In genomic region chr11:117986126-117987031, GRCm38 (mm10) we compare ENCODE assay signal across 8 mouse cellular contexts. TPM values are rescaled to one million over a fixed set of nuclear protein-coding genes. Genes with fewer than 3 reads are reported as not detected.
A peak's percentile ranks its signal among the peaks of the same experiment; 100 is the strongest.
DNase-seq lines count a peak whose midpoint lies in the region; ATAC-seq lines count a peak whose summit lies in the region.

Gene Pgs1 (plus strand): TSS chr11:117986292.

- H3K4me3 ChIP-seq in hindbrain, embryonic 14.5 days (replicated peaks; ENCODE audit: low read length) = peak within 1 kb of the TSS; percentile 97

- no peaks in the 10 kb centered on the region for H3K9me3 ChIP-seq in hindbrain, embryonic 14.5 days (ENCODE audit: control insufficient read depth, low read length)

- H3K27ac ChIP-seq in hindbrain, embryonic 14.5 days = peak within 1 kb of the TSS; percentile 93

- DNase-seq in R1 (ENCODE audit: low read depth, low spot score) = peak; percentile 89
- DNase-seq in cerebellum, postnatal 25 days = peak; percentile 94 to 96
- DNase-seq in frontal cortex, postnatal 36 days (ENCODE audit: low spot score in 2 of 2) = peak; percentile 88 to 93
- peak; percentile 95 for DNase-seq in hindbrain, embryonic 14.5 days (ENCODE audit: low spot score)
- DNase-seq in left cerebral cortex, adult 11 months (ENCODE audit: low spot score) = peak; percentile 85
- DNase-seq in lung, postnatal 4 days = peak; percentile 94 to 95
- DNase-seq in retina, postnatal 1 day = peak; percentile 96
- DNase-seq in thymus, postnatal 4 days = peak; percentile 95

- 5% methylated on average over 51 of the region's 51 CpGs for WGBS in hindbrain, embryonic 14.5 days

- peak within 1 kb of the TSS; percentile 91 for H3K9ac ChIP-seq in hindbrain, embryonic 14.5 days

- H3K4me1 ChIP-seq in hindbrain, embryonic 14.5 days (replicated peaks; ENCODE audit: control insufficient read depth, insufficient read depth, low read length) = peaks cover 25% of the 10 kb centered on the region

- H3K36me3 ChIP-seq in hindbrain, embryonic 14.5 days (replicated peaks; ENCODE audit: control insufficient read depth, insufficient read depth) = no peaks in the 10 kb centered on the region

- ATAC-seq in hindbrain, embryonic 14.5 days (ENCODE audit: low FRiP score) = peak; percentile 90

- H3K27me3 ChIP-seq in hindbrain, embryonic 14.5 days (ENCODE audit: control insufficient read depth, insufficient read depth, low read length) = no peaks in the 10 kb centered on the region

- peak within 1 kb of the TSS; percentile 79 for H3K4me2 ChIP-seq in hindbrain, embryonic 14.5 days (replicated peaks)

RNA-seq across cellular contexts. Expression of gene Pgs1, which starts in this region (rescaled TPM):
- polyA plus RNA-seq in hindbrain, embryonic 14.5 days (2014; fragmentation: Nextera tagmentation; extraction: Ambion mirVana) = 48.1 and 56.4 TPM in 2 replicates

Comparison
In these comparisons a context has a peak if more than half of its experiments do, and no peak if none do; other contexts are left out.
1. Peak in every context shown above with its lines: DNase-seq, ATAC-seq, H3K4me3 ChIP-seq and H3K27ac ChIP-seq.